Mouse (Mus musculus): ENCODE results near the gene Sf3a1.

- TF ChIP-seq UBTF (IDR thresholded peaks at IDR 0.05; ENCODE audit: borderline replicate concordance, insufficient read depth, low read depth, low read length) (no peak), CTCF (IDR thresholded peaks at IDR 0.05 in 2 of 3, conservative IDR thresholded peaks at IDR 0.05 in 1 of 3; ENCODE audit: control insufficient read depth in 1 of 3, insufficient read depth in 1 of 3, low read depth in 2 of 3, low read length in 3 of 3, poor library complexity in 1 of 3, severe bottlenecking in 1 of 3) (no peak), EP300 (IDR thresholded peaks at IDR 0.05; ENCODE audit: low read depth in 1 of 2, low read length in 2 of 2) (no peak), POLR2A (IDR thresholded peaks at IDR 0.05; ENCODE audit: control insufficient read depth in 1 of 2, insufficient read depth in 1 of 2, low read depth in 1 of 2, low read length in 2 of 2, poor library complexity in 1 of 2) (no peak)
These were observed 42.0 kb downstream of the Sf3a1 start for GRCm38 (mm10) chr11:4201981-4202700.
